Mouse (Mus musculus): ENCODE data around the gene Nlk.
"Not testable (repeated sequence)": the region's sequence is repeated elsewhere in the genome, so short reads cannot be mapped to it uniquely, and the experiment has no call there.

Gene Nlk

GRCm38 (mm10) chr11:78540358-78540757 is 156.8 kb downstream of the Nlk start:
- peak; percentile 51 for DNase-seq

- DNase-seq = no peak
Observed at GRCm38 (mm10) chr11:78536690-78537084, 160.5 kb downstream of the Nlk start.

- DNase-seq = peak; percentile 96
Observed at GRCm38 (mm10) chr11:78536080-78536689, 161.0 kb downstream of the Nlk start, which contains the start of the genes Tnfaip1 and Ift20. TSS of gene Tnfaip1 (minus strand) at chr11:78536332. TSS of gene Ift20 (plus strand) at chr11:78536361.

- DNase-seq = peak; percentile 35
Observed at GRCm38 (mm10) chr11:78535376-78536079, 161.6 kb downstream of the Nlk start.

GRCm38 (mm10) chr11:78534516-78534915 is 162.7 kb downstream of the Nlk start:
- no peak for DNase-seq

GRCm38 (mm10) chr11:78531515-78531914 is 165.7 kb downstream of the Nlk start:
- DNase-seq = not testable (repeated sequence)

- DNase-seq = peak; percentile 61
Observed at GRCm38 (mm10) chr11:78531046-78531445, 166.1 kb downstream of the Nlk start.

- DNase-seq = no peak
Observed at GRCm38 (mm10) chr11:78530001-78530400, 167.2 kb downstream of the Nlk start.

- DNase-seq = no peak
Observed at GRCm38 (mm10) chr11:78528714-78529113, 168.5 kb downstream of the Nlk start.

GRCm38 (mm10) chr11:78524838-78525237 is 172.3 kb downstream of the Nlk start:
- DNase-seq = peak; percentile 55

GRCm38 (mm10) chr11:78523241-78523955 is 173.8 kb downstream of the Nlk start:
- peak; percentile 56 for DNase-seq

GRCm38 (mm10) chr11:78522481-78522997 is 174.6 kb downstream of the Nlk start:
- peak; percentile 28 for DNase-seq

GRCm38 (mm10) chr11:78521880-78522279 is 175.3 kb downstream of the Nlk start:
- peak; percentile 43 for DNase-seq

GRCm38 (mm10) chr11:78518931-78519330 is 178.2 kb downstream of the Nlk start:
- no peak for DNase-seq
